Mouse (Mus musculus): ENCODE measurements around the gene Fam8a1.

Gene Fam8a1

DNA sequence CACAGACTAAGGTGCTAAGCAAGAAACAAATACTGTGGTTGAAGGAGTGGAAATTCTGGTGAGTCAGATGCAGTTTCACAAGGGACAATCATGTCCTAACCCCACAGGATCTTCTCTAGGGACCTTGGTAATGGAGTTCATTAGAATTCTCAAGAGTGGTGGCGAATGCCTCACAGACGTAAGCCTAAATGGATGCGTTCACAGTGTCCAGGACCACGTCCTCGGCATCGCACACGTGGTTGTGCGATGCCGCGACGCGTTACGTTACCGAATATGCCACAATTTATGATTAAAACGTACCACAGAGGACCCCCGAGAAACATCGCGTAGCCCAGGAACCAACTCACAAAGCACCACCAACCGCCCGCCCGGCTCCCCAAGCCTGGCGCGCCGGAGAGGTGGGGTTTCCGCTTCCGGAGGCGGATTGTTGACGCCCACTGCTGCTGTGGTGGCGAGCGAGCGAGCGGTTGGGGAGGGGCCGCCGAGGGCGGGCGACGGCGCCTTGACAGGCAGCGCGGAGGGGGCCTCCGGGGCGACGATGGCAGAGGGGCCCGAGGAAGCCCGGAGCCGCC lies at the start of gene Fam8a1:
Gene Fam8a1 (plus strand): TSS at position 475 of the 572 bp plus-strand sequence.
- peak; percentile 83 for DNase-seq

DNA sequence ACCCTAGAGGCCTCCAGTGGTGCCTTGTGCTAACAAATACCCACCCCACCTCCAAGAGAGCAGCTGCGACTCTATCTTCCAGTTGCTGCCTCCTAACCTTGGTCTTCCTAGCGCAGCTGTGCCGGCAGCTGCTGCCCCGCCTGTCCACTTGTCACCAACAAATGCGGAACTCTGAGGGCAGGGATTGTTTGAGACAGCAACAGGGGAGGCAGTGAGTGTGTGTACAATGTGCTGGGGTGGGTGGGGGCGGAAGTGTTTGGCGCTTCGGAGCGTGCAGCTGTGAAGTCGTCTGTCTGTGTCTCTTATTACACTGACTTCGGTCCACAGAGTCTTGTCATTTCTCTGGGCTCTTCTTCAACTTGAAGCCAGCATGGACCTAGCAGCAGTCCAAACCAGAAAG lies 49.7 kb upstream of the Fam8a1 start:
- no peak for DNase-seq

DNA sequence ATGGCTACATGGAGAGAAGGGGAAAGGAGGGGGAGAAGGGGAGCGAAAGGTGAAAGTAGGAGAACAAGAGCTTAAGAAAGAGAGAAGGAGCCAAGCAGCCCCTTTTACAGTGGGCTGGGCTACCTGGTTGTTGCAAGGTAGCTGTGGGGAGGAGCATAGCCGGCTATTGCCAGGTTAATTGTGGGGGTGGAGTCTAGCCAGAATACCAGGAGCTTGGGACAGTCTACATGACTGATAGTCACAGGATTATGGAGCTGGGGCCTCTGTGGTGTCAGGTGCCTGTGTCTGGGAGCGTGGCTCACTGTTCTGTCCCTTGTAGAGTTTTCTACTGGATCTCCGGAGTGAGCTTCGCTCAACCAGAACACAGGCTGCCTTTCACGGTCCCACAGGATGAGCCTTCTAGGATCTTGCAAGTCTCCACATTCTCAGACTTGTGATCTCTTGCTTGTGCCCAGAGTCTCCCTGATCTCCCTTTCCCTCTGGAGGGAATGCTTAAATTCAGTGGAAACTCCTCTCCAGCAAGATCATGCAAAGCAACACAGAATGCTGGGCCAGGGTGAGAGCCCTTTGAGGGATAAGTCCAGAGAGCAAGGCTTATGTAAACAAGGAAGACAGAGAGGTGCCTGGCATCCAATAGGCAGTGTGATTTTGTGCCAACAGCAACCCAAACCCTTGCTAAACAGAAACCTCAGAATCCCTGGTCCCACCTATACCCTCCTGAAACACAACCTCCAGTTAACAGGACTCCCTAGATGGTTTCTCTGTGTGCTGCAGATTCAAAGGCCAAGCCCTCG lies 48.2 kb upstream of the Fam8a1 start:
- peak; percentile 3 for DNase-seq

DNA sequence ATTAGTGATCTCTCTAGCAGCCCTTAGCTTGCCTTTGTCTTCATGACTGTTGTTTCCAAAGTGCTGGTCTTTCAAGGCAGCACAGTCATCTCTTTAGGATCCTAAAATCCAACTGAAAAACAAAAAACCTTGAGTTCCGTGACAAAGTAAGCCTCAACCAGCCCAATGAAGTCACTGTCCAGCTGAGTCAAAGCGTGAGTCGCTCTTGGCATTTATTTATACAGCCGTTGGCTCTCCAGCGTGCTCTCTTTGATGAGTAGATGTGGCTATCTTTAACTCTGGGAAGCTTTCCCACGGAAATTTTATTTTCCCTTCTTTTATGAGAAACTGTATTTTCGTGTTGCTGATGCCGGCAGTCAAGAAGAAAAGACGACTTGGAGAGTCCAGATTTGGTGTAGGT lies 42.7 kb upstream of the Fam8a1 start:
- no peak for DNase-seq

DNA sequence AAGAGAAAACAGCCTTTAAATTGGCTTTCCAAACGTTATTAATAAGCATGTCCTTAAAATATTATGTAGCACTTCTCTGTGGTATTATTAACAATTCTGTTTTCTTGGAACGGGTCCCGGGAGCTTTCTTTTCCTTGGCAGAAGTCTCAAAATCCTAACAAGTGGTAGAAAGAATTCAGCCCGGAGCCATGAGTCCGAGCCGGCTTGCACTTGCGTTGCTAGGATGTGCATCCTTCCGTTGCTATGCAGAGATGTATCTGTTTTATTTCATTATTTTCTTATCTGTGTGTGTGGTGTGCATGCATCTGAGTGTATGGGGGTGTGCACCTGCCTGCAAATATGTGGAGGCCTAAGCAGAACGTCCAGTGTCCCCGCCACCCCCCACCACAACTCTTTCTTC lies 41.5 kb upstream of the Fam8a1 start:
- DNase-seq: no peak

DNA sequence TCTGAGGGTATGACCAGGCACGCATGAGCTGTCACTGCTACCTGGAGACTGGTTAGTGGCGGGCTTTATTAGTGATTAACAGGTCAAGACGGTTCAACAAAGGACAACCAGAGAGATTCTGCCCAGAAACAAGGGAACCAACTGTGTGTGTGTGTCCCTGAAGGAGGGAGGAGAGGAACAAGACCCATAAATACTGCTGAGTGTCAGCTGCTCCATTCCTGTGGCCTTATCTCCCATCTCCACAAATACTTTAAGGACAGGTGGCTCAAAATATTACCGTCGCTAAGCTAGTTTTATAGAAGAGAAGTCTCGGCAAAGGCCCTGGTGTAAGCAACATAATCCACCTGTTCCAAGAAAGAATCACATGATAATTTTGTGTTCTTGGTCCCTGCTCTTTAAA lies 39.9 kb upstream of the Fam8a1 start:
- no peak for DNase-seq

DNA sequence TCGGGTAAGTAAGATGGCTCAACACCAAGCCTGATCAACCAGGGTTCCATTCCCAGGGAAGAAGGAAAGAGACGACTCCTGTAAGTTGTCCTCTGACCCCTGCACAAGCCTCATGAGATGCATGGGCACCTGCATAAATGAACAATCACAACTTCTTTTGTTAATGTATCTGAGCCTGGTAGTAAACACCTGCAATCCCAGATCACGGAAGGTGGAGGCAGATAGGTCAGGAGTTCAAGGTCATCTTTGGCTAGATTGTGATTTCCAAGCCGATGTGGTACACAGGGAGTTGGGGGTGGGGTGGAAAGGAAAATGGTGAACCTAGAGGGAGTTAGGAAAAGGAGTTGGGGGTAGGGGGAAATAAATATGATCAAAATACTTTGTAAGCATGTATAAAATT lies 36.5 kb upstream of the Fam8a1 start:
- DNase-seq: no peak

DNA sequence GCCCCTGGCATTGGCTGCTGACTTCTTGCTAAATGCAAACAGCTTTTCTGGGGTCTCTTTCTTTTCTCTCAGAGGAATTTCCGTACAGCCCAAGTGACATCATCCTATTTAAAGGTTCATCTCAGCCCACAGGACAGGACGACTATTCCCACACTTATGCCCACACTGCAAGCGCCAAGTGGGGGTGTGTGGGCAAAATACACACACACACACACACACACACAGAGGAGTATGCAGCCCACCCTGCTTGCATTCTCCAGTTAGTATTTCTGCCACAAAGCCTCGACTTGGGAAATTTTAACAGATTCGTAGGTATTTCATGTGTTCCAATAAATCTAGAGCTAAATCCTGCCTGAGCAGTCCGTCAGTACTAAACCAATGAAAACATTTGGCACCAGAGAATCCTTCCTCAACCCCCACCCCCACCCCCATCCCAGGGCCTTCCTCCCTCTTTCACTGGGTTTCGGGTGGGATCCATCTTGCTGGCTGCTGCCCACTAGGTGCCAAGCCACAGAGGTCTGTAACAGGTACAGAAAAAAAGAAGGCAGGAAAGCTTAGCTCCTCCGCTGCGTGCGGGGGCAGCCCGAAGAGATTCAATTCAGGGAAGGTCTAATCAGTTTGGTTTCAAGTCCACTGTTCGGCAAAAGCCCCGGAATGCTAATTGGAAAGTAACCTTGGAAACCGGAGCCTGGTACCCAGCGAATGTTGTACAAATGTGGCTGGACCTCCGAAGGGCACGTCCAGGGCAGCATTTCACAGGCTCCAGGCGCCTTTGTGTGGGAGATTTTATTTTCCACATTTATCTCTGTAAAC lies 35.8 kb upstream of the Fam8a1 start:
- no peak for DNase-seq

DNA sequence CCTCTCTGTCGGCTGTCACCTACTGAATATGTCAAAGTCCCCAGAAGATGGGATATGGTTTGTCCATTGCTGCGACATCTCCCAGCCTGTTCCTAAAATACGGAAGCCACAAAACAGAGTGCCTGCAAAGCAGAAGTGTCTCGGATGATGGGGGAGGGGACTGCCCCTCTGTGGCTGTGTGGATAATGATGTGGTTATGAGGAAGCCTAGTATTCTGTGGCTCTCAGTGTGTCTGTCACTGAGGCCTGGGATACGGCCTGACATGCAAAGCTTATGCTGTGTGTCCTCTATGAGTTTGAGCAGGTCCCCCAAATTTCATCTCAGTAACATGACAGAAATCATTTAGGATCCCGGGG lies 35.2 kb upstream of the Fam8a1 start:
- no peak for DNase-seq

DNA sequence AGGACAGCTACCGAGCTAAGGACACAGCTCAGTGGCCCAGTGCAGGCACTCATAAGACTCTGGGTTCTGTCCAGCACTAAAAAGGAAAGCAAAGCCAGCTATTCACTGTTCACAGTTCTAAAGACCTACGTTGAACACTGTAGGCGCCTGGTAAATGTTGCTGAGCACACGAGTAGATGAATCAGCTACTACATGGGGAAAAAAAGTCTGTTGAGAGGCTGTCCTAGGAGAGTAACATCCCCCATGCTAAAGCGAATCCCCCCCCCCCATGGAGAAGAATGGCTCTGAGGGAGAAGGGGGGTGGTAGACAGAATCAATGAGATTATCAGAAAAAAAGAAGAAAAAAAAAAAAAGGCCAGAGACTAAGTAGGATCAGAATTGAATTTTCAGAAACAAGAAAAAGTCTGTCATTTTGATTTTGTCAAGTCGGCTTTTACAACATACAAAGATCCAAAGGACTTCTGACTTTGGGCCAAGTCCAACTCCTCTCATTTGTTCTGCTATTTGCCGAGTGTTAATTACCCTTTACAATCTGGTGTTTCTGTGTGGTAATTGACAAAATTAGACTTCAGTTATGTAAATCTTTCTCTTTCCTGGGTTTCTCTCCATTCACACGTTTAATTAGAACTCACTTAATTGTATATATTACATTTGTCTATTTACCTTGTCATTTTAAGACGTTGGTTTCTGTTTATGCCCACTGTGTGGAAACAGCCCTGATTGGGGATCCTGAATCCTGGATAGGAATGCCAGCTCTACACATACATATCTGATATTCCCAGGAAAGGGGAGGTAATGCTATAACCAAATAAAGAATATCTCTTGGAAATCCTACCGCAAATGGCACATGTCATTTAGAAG lies 28.5 kb upstream of the Fam8a1 start:
- DNase-seq: no peak

DNA sequence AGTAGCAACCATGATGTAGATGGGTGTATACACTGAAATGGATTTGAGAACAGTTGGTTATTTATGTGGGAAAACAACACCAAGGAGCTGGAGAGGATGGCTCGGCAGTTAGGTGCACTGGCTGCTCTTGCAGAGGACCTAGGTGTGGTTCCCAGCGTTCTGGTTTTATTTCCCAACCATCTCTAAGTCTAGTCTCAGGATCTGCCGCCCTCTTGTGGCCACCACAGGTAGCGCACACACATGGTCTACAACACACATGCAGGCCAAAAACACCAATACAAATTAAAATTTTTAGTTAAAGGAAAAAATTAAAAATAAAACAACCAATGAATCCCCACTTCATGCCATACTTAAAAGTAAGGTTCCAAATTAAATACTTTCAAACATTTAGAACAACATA lies 27.0 kb upstream of the Fam8a1 start:
- DNase-seq: no peak

DNA sequence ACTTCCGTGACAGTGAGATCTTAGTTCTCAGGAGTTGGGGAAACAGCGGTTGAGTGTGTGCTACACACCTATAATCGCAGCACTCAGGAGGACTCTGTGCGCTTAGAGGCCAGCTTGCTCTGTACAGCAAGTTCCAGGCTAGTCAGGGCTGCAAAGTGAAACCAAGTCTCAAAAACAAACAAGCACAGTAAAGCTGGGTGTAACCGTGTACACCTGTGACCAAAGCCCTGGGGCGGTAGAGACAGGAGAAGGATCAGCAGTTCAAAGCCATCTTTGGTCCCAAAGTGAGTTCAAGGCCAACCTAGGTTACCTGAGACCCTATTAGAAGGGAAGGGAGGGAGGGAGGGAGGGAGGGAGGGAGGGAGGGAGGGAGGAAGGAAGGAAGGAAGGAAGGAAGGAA lies 25.1 kb upstream of the Fam8a1 start:
- no peak for DNase-seq

DNA sequence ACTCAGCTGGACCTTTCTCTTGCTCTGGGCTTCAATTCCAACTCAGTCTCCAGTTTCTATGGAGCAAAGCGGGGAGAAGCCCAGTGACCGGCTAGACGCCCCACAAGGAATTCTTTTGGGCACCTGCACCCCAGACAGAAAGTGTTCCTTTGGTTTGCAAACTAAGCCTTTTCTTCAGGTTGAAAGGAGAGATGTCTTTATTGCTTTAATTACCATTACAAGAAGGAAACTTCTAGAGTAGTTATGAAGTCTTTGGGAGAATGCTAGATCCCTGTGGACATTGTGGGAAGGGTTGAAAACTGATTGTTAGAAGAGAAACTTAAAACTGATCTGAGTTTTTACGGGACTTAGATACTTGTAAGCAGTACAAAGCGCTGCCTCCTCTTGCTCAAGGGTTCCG lies 23.8 kb upstream of the Fam8a1 start:
- no peak for DNase-seq

DNA sequence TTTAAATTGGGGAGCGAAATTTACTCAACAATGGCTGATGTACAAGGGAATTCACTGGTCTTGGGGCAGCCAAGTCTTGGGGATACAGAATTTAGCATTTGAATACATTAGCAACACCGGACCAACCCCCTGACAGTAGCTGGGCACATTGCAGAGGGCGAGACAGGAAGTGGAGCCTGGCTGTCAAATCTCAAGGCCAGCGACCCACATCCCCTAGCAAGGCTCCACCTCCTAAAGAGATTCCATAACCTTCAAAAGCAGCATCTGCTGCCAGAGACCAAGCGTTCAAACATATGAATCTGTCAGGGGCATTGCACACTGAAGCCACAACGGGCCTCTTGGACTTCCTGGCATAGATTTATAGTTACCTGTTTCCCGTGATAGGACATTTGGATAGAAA lies 17.5 kb upstream of the Fam8a1 start:
- DNase-seq: no peak

DNA sequence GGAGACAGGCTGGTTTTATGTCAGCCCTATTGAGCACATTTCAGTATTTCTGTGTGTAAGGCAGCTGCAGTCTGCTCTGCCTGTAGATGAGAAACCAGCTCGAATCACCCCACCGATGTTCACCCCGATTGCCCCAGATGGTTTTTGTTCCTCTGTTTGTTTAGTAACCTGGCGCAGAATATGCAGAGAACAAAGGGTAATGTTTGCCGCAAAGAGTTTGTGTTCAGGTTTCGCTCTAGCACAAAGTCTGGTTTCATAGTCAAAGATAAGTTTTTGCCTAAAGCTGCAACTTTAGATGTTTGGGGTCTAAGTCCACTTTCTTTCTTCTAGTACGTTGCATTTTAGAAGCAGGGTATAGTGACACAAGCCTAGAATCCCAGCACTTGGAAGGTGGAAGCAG lies 16.7 kb upstream of the Fam8a1 start:
- no peak for DNase-seq

DNA sequence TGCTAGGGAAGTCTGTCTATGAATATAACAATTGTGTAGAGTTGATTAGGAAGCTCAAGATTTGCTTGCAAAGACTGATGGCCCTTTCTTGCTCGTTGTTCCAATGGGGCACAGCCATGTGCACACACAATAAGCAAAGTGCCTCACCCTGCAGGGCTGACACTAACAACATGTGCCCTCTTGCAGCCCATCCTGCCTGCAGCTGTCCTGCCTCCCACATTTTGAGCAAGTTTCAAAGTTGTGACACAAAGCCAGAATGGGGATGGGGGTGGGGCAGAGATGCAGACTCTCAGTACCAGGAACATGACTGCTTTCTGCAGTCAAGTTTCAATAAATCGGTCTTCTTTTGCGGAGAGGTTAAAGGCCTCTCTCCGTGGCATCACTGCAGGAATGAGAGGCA lies 15.7 kb upstream of the Fam8a1 start:
- no peak for DNase-seq

DNA sequence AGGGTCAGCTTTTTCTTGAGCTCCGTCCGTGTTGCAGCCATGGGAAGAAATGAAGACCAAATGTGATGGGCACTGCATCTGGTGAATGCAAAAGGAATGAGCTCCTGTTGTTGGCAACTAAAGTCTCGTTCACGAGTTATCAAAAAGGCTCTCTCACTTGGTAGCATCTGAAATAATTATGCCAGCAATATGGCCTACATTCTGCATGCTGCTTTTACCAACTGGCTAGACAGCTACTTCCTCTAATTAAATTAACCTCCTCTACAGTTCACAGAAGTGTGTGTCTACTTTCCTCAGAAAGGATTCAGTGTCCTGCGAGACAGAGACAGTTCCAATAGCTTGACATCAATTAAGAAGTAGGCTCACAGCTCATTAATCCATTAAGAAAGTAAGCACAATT lies 14.8 kb upstream of the Fam8a1 start:
- DNase-seq: no peak

DNA sequence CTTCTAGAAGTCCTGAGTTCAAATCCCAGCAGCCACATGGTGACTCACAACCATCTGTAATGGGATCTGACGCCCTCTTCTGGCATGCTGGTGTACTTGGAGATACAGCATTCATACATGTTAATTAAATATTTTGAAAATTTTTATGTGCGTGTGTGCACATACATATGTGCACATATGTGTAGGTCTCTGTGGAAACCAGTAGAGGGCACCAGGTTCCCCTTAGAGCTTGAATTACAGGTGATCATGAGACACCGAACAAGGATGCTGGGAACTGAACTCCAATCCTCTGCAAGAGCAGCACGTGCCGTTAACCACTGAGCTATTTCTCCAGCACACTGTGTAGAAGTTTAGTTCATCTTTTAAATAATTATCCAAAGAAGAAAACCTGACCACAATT lies 10.1 kb upstream of the Fam8a1 start:
- no peak for DNase-seq

DNA sequence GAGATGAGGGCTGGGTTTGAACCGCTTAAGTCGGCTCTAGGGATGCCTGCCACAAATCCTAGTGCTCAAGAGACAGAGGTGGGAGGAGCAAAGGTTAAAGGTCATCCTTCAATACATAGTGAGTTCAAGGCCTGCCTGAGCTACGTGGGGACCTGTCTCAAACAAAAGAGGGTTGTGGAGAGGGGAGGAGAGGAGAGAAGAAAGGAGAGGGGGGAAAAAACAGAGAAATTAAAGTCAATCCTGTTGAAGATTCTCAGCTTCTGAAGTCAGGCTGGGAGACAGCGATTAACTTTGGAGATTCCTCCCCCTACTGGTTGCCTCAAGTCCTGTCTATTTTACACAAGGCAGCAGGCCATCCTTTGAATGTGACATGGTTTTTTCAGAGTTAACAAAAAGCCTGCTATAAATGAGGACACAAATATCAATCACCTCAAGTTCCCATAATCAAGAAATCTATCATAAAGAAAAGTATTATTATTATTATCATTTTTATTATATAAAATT lies 5.8 kb upstream of the Fam8a1 start:
- no peak for DNase-seq

DNA sequence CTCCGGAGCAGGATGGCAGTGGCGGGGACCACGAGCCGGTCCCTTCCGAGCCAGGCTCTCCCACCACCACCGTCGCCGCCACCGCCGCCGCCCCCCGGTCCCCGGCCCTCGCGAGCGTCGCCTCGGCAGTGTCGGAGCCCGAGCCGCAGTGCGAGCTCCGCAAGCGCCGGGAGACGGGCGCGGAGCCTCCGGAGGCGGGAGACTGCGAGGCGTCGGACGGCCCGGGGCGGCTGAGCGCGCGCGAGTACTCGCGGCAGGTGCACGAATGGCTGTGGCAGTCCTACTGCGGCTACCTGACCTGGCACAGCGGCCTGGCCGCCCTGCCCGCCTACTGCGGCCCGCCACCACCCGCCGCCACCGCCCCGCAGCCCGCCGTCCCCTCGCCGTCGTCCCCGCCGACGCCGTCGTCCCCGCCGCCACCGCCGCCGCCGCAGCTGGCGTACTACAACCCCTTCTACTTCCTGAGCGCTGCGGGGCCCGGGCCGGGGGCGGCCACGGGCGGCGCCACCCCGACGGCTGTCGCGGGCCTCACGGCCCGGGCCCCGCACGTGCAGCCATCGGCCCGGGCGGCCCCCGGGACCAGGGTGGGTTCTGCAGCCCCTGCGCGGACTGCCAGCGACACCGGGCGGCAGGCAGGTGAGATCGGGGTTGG lies 424 bp downstream of the Fam8a1 start:
- peak; percentile 11 for DNase-seq

DNA sequence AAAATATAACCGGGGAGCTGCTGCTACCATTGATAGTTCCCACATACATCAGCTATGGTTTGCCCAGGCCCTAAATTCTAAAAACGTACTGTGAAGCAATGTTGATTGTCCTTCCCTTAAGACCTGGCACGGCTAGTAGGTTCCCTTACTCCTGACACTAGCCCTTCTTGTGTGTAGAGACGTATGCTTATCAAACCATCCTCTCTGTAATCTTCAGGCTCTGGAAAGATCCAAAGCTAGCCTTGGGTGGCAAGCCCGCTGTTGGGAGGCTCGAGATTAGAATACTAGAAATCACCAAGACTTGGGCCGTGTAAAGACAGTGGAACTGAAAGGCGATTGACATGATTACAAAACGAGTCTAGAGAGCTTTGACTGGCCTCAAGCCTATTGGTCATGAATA lies 1.2 kb downstream of the Fam8a1 start:
- DNase-seq: no peak

DNA sequence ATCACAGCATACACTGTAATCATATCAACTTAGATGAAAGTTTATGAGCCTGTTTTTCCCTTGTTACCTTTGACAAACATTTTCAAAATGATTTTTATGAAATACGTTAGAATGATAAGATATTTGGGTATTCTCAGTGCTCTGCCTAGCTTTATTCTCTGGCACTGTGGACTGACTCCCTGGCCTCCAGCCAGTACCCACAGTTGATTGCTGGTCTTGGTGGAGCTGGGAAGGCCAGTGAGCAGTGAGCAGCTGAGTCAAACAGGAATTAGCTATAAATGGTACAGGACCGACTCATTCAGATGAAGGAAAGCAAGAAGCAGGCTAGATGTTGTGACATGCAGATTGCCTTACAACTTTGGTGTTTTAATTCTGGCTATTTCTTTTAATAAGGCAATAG lies 5.3 kb downstream of the Fam8a1 start:
- no peak for DNase-seq

DNA sequence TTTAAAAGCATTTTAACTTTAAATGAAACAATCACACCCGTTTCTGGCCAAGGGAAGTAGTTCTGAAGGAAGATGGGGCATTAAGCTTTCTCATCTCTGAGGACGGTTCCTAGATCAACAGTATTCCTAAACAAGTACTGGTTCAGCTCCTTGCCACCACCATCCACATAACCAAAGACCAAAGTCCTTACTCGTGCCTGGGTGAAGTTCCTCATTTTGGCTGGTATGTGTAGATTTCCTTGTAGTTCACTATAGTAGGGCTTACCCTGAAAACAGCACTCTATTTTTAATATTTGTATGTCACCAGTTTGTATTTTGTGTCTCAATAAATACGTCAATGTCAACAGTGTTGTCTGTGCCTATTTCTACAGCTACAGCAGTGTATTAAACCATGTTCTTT lies 8.4 kb downstream of the Fam8a1 start:
- no peak for DNase-seq
